Mouse (Mus musculus) neural tube, embryonic 14.5 days (tissue): Measurements from ENCODE around the gene Masp2. TPM values are rescaled to one million over a fixed set of nuclear protein-coding genes. Genes with fewer than 3 reads are reported as not detected.
A peak's percentile ranks its signal among the peaks of the same experiment; 100 is the strongest.

Source experiments
- ATAC-seq: fragments of 200-750 bp; cut with Nextera tagmentation; 2 replicates; pipeline ENCODE4 v1.8.0; 2017; ENCODE audit warnings: low read depth, mild to moderate bottlenecking, moderate TSS enrichment, moderate library complexity
- H3K27ac ChIP-seq: fragments of 300-500 bp; sonication (generic); 2 replicates; pipeline ENCODE4 v1.5.1; 2014; ENCODE audit warnings: low read depth, mild to moderate bottlenecking, control low read depth, low read length, moderate library complexity, mixed read lengths
- H3K27me3 ChIP-seq: fragments of 300-500 bp; sonication (generic); 2 replicates; pipeline ENCODE4 v1.6.1; 2014; ENCODE audit warnings: low read length; ENCODE audit not compliant: control insufficient read depth, insufficient read depth
- H3K36me3 ChIP-seq: fragments of 300-500 bp; sonication (generic); 2 replicates; pipeline ENCODE4 v1.6.1; 2014; ENCODE audit warnings: low read length, mixed read lengths; ENCODE audit not compliant: control insufficient read depth, insufficient read depth
- H3K4me1 ChIP-seq: fragments of 300-500 bp; sonication (generic); 2 replicates; pipeline ENCODE4 v1.6.1; 2014; ENCODE audit warnings: low read length; ENCODE audit not compliant: control insufficient read depth, insufficient read depth
- H3K4me2 ChIP-seq: fragments of 300-500 bp; sonication (generic); 2 replicates; pipeline ENCODE4 v1.6.1; 2014; ENCODE audit warnings: mild to moderate bottlenecking, low read depth, low read length, control low read depth
- H3K4me3 ChIP-seq: fragments of 300-500 bp; sonication (generic); 2 replicates; pipeline ENCODE4 v1.5.1; 2014; ENCODE audit warnings: low read depth, low read length, control low read depth, mixed read lengths
- H3K9ac ChIP-seq: fragments of 300-500 bp; sonication (generic); replicated peaks from 2 replicates; pipeline ENCODE4 v1.6.1; 2014; ENCODE audit warnings: low read depth, mild to moderate bottlenecking, control low read depth, low read length, mixed read lengths
- H3K9me3 ChIP-seq: fragments of 300-500 bp; sonication (generic); 2 replicates; pipeline ENCODE4 v1.6.1; 2016; ENCODE audit warnings: low read length; ENCODE audit not compliant: control insufficient read depth
- WGBS: fragments of 180-500 bp; shearing (Covaris S2); extraction: QIAGEN DNeasy Blood & Tissue Kit; methylation state at CpG from one replicate; pipeline ENCODE4 v1.1.7; 2014; 5-methylcytosine and 5-hydroxymethylcytosine counted together
- polyA plus RNA-seq: library from polyadenylated mRNA; unstranded; fragments of >200 nt; fragmentation: Nextera tagmentation; extraction: Ambion mirVana; gene quantifications from 2 replicates; pipeline ENCODE4 v1.2.1, GENCODE M21; 2014

Masp2 gene
- polyA plus RNA-seq, 1 experiment from 2014 or later: 1.8 TPM

DNA sequence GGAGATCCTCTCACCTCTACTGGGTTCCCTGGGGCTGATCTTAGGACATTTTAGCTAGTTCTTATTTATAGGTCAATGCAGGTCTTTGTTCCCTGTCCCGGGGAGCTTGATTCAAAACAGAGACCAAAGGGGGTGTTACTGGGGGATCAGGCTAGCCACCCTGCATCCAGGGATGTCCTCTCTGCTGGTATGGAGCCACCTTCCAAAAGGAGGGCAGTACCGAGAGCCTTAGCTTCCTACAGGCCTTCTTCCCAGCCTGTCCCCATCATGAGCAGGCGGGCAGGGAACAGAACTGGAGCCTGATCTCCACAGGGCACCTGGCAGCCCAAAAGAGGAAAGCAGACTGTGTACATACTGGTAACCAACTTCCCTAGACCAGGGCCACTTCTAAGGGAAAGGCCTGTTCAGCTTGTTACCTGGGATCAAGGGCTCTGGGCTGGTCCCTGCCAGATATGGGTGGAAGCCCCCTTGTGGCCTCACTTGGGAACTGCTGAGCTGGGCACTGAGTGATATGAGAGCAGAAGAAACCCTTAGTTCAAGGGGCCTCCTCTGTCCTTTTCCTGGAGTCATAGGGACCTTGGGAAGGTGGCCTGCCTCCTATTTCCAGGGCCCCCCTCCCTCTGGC is 2.3 kb downstream of the Masp2 start:
- Histone ChIP-seq H3K27ac (no peak overlapping the region), H3K9ac (no peak overlapping the region), H3K4me1 (no peaks in the 10 kb centered on the region), H3K4me3 (no peak overlapping the region), H3K4me2 (no peak overlapping the region), H3K9me3 (no peaks in the 10 kb centered on the region), H3K27me3 (no peaks in the 10 kb centered on the region), H3K36me3 (0 out of 2 replicates have a peak, but pooled peaks cover 6% of the 10 kb centered on the region)
- ATAC-seq: peak; percentile 24; the same call in 1 of the 2 replicates
- 99% methylated on average over 3 of the region's 3 CpGs for WGBS

- H3K27me3 ChIP-seq: no peaks in the 10 kb centered on the region
- no peak for ATAC-seq
- 21% methylated on average over 5 of the region's 5 CpGs for WGBS
- 0 out of 2 replicates have a peak, but pooled peaks cover 6% of the 10 kb centered on the region for H3K36me3 ChIP-seq
- H3K4me1 ChIP-seq: no peaks in the 10 kb centered on the region
- no peak overlapping the region for H3K4me3 ChIP-seq
- H3K27ac ChIP-seq: no peak overlapping the region
- H3K9me3 ChIP-seq: no peaks in the 10 kb centered on the region
- H3K9ac ChIP-seq: no peak overlapping the region
- no peak overlapping the region for H3K4me2 ChIP-seq
Measured at GRCm38 (mm10) chr4:148607758-148608157, 5.4 kb downstream of the Masp2 start.

DNA sequence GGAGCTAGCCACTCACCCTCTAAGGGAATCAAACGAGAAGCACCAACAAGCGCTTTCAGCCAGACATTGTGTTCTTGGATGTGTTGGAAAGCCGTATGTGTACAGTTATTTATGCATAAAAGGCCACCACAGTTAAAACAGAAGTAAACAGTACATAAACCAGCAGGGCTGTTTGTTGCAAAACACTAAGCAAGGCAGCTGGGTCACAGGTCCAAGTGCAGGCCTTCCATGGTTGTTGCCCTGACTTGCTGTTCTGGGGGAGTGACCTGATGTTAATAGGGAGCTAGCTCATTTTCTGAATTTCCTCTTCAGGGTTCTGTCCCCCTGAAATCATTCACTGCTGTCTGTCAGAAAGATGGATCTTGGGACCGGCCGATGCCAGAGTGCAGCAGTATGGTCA is 7.5 kb downstream of the Masp2 start:
- Histone ChIP-seq H3K4me1 (peaks cover 7% of the 10 kb centered on the region; the same call in 1 of the 2 replicates), H3K27me3 (no peaks in the 10 kb centered on the region), H3K4me2 (no peak overlapping the region), H3K27ac (no peak overlapping the region), H3K36me3 (peaks cover 11% of the 10 kb centered on the region), H3K9ac (no peak overlapping the region), H3K4me3 (no peak overlapping the region), H3K9me3 (no peaks in the 10 kb centered on the region)
- WGBS: 89% methylated on average over 5 of the region's 5 CpGs
- ATAC-seq: no peak

GRCm38 (mm10) chr4:148610631-148611364 is 8.4 kb downstream of the Masp2 start:
- H3K4me2 ChIP-seq: no peak overlapping the region
- WGBS: 73% methylated on average over 5 of the region's 5 CpGs
- no peak for ATAC-seq
- H3K9ac ChIP-seq: no peak overlapping the region
- no peak overlapping the region for H3K4me3 ChIP-seq
- H3K27ac ChIP-seq: no peak overlapping the region
- H3K4me1 ChIP-seq: peaks cover 7% of the 10 kb centered on the region; the same call in 1 of the 2 replicates
- H3K27me3 ChIP-seq: no peaks in the 10 kb centered on the region
- H3K36me3 ChIP-seq: peaks cover 16% of the 10 kb centered on the region
- no peaks in the 10 kb centered on the region for H3K9me3 ChIP-seq

DNA sequence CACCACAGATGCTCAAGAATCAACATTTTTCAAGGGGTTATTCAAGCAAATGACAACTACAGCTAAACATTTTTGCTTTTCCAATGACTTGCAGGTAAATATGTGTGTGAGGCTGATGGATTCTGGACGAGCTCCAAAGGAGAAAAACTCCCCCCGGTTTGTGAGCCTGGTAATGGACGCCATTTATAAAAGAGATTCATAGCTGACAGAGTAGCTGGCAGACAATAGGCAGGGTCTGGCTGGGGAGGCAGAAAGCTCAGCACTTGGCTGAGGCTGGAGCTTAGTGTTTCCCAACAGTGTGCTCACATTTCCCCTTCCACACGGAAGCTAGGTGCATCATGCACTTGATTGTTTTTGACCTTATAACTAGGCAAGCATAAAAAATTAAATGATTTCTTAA is 10.2 kb downstream of the Masp2 start:
- Histone ChIP-seq H3K4me1 (peaks cover 7% of the 10 kb centered on the region; the same call in 1 of the 2 replicates), H3K27me3 (no peaks in the 10 kb centered on the region), H3K4me2 (no peak overlapping the region), H3K27ac (peak overlapping the region; percentile 22; the same call in 1 of the 2 replicates), H3K9me3 (no peaks in the 10 kb centered on the region), H3K36me3 (peaks cover 16% of the 10 kb centered on the region), H3K4me3 (no peak overlapping the region), H3K9ac (no peak overlapping the region)
- 23% methylated on average over 4 of the region's 4 CpGs for WGBS
- no peak for ATAC-seq

GRCm38 (mm10) chr4:148613738-148614137 is 11.4 kb downstream of the Masp2 start:
- ATAC-seq: 0 out of 2 replicates have a peak, but pooled peaks have one; percentile 21
- no peaks in the 10 kb centered on the region for H3K9me3 ChIP-seq
- H3K9ac ChIP-seq: no peak overlapping the region
- 39% methylated on average over 9 of the region's 9 CpGs for WGBS
- H3K4me3 ChIP-seq: no peak overlapping the region
- H3K27me3 ChIP-seq: no peaks in the 10 kb centered on the region
- peaks cover 24% of the 10 kb centered on the region for H3K36me3 ChIP-seq
- H3K4me2 ChIP-seq: no peak overlapping the region
- H3K27ac ChIP-seq: no peak overlapping the region
- peaks cover 7% of the 10 kb centered on the region; the same call in 1 of the 2 replicates for H3K4me1 ChIP-seq

DNA sequence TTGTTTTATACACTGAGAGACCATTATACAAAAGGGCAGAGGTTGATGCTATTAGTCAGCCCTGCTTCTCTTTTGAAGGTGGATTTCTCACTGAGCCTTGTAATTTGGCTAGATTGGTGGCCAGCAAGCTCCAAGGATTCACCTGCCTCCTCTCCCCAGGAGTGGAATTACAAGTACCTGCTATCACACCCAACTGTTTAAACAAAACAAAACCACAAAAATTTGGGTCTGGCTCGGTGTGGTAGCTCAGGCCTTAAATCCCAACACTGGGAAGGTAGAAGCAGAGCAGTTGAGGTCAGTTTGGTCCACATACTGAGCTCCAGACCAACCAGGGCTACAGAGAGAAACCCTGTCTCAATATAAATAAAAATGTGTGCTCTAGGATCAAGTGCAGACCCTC is 17.5 kb downstream of the Masp2 start:
- H3K36me3 ChIP-seq: peaks cover 56% of the 10 kb centered on the region
- 86% methylated on average over 1 of the region's 1 CpGs for WGBS

GRCm38 (mm10) chr4:148620718-148621117 is 18.4 kb downstream of the Masp2 start:
- ATAC-seq: no peak
- Histone ChIP-seq H3K27ac (no peak overlapping the region), H3K36me3 (peaks cover 55% of the 10 kb centered on the region), H3K9me3 (no peaks in the 10 kb centered on the region), H3K9ac (no peak overlapping the region), H3K4me1 (peaks cover 4% of the 10 kb centered on the region; the same call in 1 of the 2 replicates), H3K4me2 (no peak overlapping the region), H3K27me3 (no peaks in the 10 kb centered on the region), H3K4me3 (no peak overlapping the region)
- WGBS: 98% methylated on average over 1 of the region's 1 CpGs

More for the DNA sequence above, 17.5 kb downstream of the Masp2 start:
- Histone ChIP-seq H3K4me1 (no peaks in the 10 kb centered on the region; the same call in 1 of the 2 replicates), H3K9me3 (no peaks in the 10 kb centered on the region), H3K4me2 (no peak overlapping the region), H3K27me3 (no peaks in the 10 kb centered on the region), H3K4me3 (no peak overlapping the region), H3K27ac (no peak overlapping the region), H3K9ac (no peak overlapping the region)
- ATAC-seq: no peak

- Histone ChIP-seq H3K27ac (no peak overlapping the region), H3K27me3 (no peaks in the 10 kb centered on the region), H3K9ac (no peak overlapping the region), H3K4me2 (no peak overlapping the region), H3K4me3 (no peak overlapping the region), H3K36me3 (peaks cover 54% of the 10 kb centered on the region), H3K4me1 (peaks cover 7% of the 10 kb centered on the region; the same call in 1 of the 2 replicates), H3K9me3 (no peaks in the 10 kb centered on the region)
- 94% methylated on average over 4 of the region's 4 CpGs for WGBS
- ATAC-seq: no peak
Measured at GRCm38 (mm10) chr4:148622485-148622884, 20.1 kb downstream of the Masp2 start.
